Mouse (Mus musculus): Measurements from ENCODE around the gene Mfsd7a.

DNA sequence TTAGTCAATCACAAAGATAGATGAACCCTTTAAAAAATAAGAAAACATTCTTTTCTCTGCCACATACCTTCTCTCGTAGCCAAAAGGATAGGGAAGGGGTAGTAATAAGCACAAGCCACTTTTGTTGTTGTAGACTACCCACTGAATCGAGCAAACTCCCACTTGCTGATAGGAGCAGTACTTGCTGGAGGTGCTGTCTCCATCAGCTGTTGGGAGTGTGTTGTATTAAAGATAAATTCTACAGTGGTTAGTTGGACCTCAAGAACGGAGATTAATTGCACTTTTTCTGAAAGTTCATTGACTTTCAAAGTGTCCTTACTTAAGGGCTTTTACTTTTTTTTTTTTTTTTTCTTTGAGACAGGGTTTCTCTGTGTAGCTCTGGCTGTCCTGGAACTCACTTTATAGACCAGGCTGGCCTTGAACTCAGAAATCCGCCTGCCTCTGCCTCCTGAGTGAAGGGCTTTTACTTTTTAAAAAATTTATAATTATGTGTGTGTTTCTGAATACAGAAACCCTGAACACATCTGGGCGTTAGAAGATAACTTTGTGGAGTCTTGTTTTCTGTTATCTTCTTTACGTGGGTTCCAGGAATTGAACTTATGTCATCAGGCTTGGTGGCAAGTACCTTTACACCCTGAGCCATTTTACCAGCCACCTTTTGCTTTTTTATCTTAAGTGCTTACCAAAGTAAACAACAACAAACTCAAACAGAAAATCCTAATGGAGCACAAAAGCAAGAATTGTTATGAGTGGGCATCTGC, 16.6 kb upstream of the Mfsd7a start:
- TF ChIP-seq CTCF (IDR thresholded peaks at IDR 0.05): no peak
- no peak for TF ChIP-seq EP300 (IDR thresholded peaks at IDR 0.05)

Measured in lung, postnatal 0 days (tissue).